Mouse (Mus musculus) midbrain, embryonic 14.5 days (tissue): Measurements from ENCODE around the gene Pabpc4. TPM values are rescaled to one million over a fixed set of nuclear protein-coding genes. Genes with fewer than 3 reads are reported as not detected.

Source experiments
- ATAC-seq: fragments of 200-750 bp; cut with Nextera tagmentation; 2 replicates; pipeline ENCODE4 v1.8.0; 2017; ENCODE audit warnings: moderate number of reproducible peaks, moderate library complexity; ENCODE audit not compliant: low FRiP score, low TSS enrichment
- DNase-seq: peaks from one replicate; pipeline ENCODE4 v3.0.0-alpha.2; 2015
- H3K27ac ChIP-seq: fragments of 300-500 bp; sonication (generic); replicated peaks from 2 replicates; pipeline ENCODE4 v1.5.1; 2014; ENCODE audit warnings: mild to moderate bottlenecking, low read depth, low read length, moderate library complexity
- H3K27me3 ChIP-seq: fragments of 300-500 bp; sonication (generic); 2 replicates; pipeline ENCODE4 v1.6.1; 2014; ENCODE audit warnings: low read length, control low read depth, mixed read lengths; ENCODE audit not compliant: control insufficient read depth, insufficient read depth
- H3K36me3 ChIP-seq: fragments of 300-500 bp; sonication (generic); 2 replicates; pipeline ENCODE4 v1.6.1; 2014; ENCODE audit warnings: low read length, control low read depth; ENCODE audit not compliant: control insufficient read depth, insufficient read depth
- H3K4me1 ChIP-seq: fragments of 300-500 bp; sonication (generic); 2 replicates; pipeline ENCODE4 v1.6.1; 2014; ENCODE audit warnings: mild to moderate bottlenecking, antibody characterized with exemption, low read length, control low read depth; ENCODE audit not compliant: control insufficient read depth, insufficient read depth
- H3K4me2 ChIP-seq: fragments of 300-500 bp; sonication (generic); 2 replicates; pipeline ENCODE4 v1.6.1; 2014; ENCODE audit warnings: mild to moderate bottlenecking, low read length, moderate library complexity
- H3K4me3 ChIP-seq: fragments of 300-500 bp; sonication (generic); replicated peaks from 2 replicates; pipeline ENCODE4 v1.5.1; 2014; ENCODE audit warnings: low read depth, low read length
- H3K9ac ChIP-seq: fragments of 300-500 bp; sonication (generic); replicated peaks from 2 replicates; pipeline ENCODE4 v1.6.1; 2014; ENCODE audit warnings: mild to moderate bottlenecking, low read length, moderate library complexity
- H3K9me3 ChIP-seq: fragments of 300-500 bp; sonication (generic); 2 replicates; pipeline ENCODE4 v1.6.1; 2016; ENCODE audit warnings: low read length, control low read depth, mixed read lengths; ENCODE audit not compliant: control insufficient read depth
- WGBS: fragments of 180-500 bp; shearing (Covaris S2); extraction: QIAGEN DNeasy Blood & Tissue Kit; methylation state at CpG from one replicate; pipeline ENCODE4 v1.1.7; 2014; 5-methylcytosine and 5-hydroxymethylcytosine counted together
- polyA plus RNA-seq: library from polyadenylated mRNA; unstranded; fragments of >200 nt; fragmentation: Nextera tagmentation; extraction: Ambion mirVana; gene quantifications from 2 replicates; pipeline ENCODE4 v1.2.1, GENCODE M21; 2014

Pabpc4 gene
- polyA plus RNA-seq = 31.3 and 33.6 TPM in 2 replicates

DNA sequence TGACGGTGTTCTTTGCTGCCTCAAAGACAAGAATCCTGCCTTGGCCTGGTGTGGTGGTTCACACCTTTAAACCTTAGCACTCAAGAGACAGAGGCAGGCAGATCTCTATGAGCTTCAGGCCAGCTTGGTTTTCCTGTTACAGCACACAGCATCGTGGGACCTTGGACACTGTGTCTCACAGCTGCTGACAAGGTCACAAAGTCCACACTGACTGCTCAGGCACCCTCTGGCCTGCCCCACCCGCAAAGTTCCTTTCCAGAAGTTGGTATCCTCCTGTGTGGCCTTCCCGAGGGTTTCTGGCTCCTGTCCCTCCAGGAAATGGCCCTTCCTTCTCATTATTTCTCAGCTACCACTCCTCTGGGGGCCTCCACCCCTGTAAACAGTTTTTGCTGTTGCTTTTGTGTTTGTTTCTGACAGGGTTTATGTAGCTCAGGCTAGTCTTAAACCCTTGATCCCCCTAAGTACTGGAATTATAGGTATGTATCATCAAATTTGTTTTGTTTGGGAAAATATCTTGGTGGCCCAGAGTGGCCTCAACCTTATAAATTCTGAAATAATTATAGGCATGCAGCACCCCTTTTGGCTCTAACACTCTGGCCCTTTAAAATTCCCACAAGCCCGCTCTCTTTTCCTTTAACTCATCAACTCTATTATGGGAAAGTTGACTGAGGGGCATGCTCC lies at the start of gene Pabpc4:
Gene Pabpc4, plus strand, starts transcription at position 631 of the 681 bp plus-strand sequence.
- no peak within 1 kb of the TSS for H3K27ac ChIP-seq
- no peaks in the 10 kb centered on the region for H3K27me3 ChIP-seq
- no peak within 1 kb of the TSS for H3K9ac ChIP-seq
- DNase-seq (no peak), ATAC-seq (no peak)
- no peaks in the 10 kb centered on the region for H3K9me3 ChIP-seq
- no peak within 1 kb of the TSS for H3K4me3 ChIP-seq
- H3K4me2 ChIP-seq = no peak within 1 kb of the TSS
- WGBS = 83% methylated on average over 5 of the region's 5 CpGs
- no peaks in the 10 kb centered on the region for H3K36me3 ChIP-seq
- no peaks in the 10 kb centered on the region for H3K4me1 ChIP-seq

DNA sequence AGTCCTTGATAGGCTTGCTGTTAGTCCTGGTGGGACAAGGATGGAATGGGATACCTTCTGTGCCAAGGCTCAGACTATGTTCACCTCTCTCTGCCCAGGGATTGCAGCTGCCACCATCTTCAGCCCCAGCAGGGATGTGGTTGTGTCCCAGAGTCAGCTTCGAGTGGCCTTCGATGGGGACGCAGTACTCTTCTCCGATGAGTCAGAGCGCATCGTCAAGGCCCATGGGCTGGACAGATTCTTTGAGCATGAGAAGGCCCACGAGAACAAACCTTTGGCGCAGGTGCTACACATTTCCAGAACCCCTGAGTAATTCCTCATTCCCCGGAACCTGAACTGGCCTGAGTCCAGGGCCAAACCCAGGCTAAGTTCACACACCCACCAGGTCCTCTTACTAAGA lies 48.2 kb upstream of the Pabpc4 start:
- Histone ChIP-seq H3K27ac (no peak overlapping the region), H3K27me3 (no peaks in the 10 kb centered on the region), H3K4me2 (no peak overlapping the region), H3K4me3 (no peak overlapping the region), H3K36me3 (no peaks in the 10 kb centered on the region), H3K9ac (no peak overlapping the region), H3K9me3 (no peaks in the 10 kb centered on the region), H3K4me1 (0 out of 2 replicates have a peak, but pooled peaks cover 8% of the 10 kb centered on the region)
- ATAC-seq = no peak
- 95% methylated on average over 9 of the region's 9 CpGs for WGBS
- DNase-seq = no peak

DNA sequence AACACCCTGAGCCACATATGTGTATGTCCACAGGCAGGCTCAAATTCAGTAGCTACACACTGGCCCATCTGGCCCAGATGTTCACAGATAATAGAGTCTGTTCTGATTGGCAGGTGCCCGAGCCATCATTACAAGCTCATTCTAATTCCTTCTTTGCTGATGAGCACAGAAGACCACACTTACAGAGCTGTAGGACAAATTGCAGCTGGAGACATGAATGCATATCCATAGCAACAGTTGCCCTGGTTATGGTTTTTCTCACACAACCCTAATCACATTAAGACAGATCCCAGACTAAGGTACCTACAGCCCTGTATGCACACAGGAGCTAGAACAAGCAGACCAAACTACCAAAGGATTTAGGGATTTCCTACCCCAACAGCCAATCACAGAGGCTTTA lies 46.8 kb upstream of the Pabpc4 start:
- Histone ChIP-seq H3K9me3 (no peaks in the 10 kb centered on the region), H3K4me3 (no peak overlapping the region), H3K27ac (no peak overlapping the region), H3K36me3 (no peaks in the 10 kb centered on the region), H3K4me1 (0 out of 2 replicates have a peak, but pooled peaks cover 8% of the 10 kb centered on the region), H3K4me2 (no peak overlapping the region), H3K9ac (no peak overlapping the region), H3K27me3 (no peaks in the 10 kb centered on the region)
- DNase-seq (peak; percentile 40), ATAC-seq (no peak)
- 35% methylated on average over 1 of the region's 1 CpGs for WGBS

DNA sequence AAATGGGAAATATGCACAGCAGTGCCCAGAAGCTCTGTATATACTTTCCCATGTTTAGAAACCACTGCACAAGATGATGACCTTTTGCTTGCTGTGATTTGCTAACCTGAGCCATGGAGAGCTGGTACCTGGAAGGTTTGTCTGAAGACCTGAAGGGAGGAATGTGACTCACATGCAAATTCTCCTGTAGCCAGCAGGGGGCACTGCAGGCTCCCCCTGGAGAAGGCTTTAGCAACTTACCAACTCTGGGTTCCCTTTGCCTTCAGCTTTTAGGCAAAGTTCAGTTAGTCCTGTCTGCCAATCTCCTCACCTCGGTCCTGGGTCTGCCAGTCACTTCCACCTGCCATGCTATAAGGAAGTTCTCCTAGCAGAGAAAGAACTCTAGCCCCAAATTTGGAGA lies 45.4 kb upstream of the Pabpc4 start:
- Histone ChIP-seq H3K27me3 (no peaks in the 10 kb centered on the region), H3K27ac (no peak overlapping the region), H3K4me2 (no peak overlapping the region), H3K36me3 (no peaks in the 10 kb centered on the region), H3K9ac (no peak overlapping the region), H3K9me3 (no peaks in the 10 kb centered on the region), H3K4me1 (0 out of 2 replicates have a peak, but pooled peaks cover 8% of the 10 kb centered on the region), H3K4me3 (no peak overlapping the region)
- DNase-seq = peak; percentile 67
- WGBS = 31% methylated on average over 1 of the region's 1 CpGs
- ATAC-seq = no peak

DNA sequence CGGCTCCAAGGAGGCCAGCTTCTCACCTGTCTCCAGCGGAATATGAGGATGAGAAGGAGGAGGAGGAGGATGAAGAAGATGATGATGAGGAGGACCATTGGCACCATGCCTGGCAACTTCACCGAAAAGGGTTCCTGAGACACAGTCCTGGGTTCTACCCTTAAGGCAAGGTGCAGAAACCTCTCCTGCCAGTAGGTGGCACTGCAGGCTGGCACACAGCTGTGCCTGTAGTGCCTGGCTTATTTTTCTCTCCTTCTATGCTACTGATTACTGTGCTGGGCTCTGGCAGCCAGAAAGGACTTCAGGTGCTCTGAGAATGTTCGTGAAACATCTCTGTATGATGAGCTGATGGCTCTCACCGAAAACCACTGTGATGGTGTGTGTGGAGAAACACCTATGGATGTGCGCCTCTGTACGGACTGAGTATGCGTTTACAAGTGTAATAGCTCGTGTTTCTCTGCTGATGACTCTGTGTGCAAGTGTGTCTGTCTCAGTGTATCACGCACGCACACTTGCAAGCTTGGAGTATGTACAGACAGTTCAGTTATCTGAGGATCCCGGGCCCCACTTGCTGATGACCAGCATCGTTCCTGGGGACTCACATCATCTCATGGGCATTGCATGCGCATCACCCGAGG lies 42.3 kb upstream of the Pabpc4 start:
- 76% methylated on average over 15 of the region's 15 CpGs for WGBS
- ATAC-seq = peak; percentile 58; the same call in 1 of the 2 replicates

DNA sequence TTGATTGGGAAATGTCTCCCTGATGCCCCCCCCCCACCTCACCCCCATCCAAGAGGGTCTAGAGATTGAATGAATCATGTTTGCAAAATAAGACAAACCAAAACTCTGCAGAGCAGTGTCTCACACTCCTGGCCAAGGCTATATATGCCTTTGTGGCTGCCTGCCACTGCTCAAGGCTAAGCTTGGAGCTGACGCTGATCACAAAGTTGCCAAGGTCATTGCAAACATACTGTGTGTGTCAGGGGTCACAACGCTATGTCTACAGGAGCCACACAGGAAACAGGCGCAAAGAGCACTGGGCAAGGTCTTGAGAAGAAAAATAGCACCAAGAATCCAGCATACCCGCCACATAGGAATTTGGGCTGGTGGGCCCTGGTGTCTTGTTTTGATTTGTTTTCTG lies 41.5 kb upstream of the Pabpc4 start:
- DNase-seq = no peak
- Histone ChIP-seq H3K4me1 (0 out of 2 replicates have a peak, but pooled peaks cover under 1% of the 10 kb centered on the region), H3K27me3 (no peaks in the 10 kb centered on the region), H3K9me3 (no peaks in the 10 kb centered on the region), H3K27ac (no peak overlapping the region), H3K4me3 (no peak overlapping the region), H3K9ac (no peak overlapping the region), H3K4me2 (no peak overlapping the region), H3K36me3 (no peaks in the 10 kb centered on the region)
- ATAC-seq = no peak
- WGBS = 87% methylated on average over 4 of the region's 4 CpGs

More for the DNA sequence above, 42.3 kb upstream of the Pabpc4 start:
- Histone ChIP-seq H3K4me3 (no peak overlapping the region), H3K4me1 (0 out of 2 replicates have a peak, but pooled peaks cover 8% of the 10 kb centered on the region), H3K9me3 (no peaks in the 10 kb centered on the region), H3K27ac (no peak overlapping the region), H3K27me3 (no peaks in the 10 kb centered on the region), H3K9ac (no peak overlapping the region), H3K36me3 (no peaks in the 10 kb centered on the region), H3K4me2 (no peak overlapping the region)
- peak; percentile 88 for DNase-seq

DNA sequence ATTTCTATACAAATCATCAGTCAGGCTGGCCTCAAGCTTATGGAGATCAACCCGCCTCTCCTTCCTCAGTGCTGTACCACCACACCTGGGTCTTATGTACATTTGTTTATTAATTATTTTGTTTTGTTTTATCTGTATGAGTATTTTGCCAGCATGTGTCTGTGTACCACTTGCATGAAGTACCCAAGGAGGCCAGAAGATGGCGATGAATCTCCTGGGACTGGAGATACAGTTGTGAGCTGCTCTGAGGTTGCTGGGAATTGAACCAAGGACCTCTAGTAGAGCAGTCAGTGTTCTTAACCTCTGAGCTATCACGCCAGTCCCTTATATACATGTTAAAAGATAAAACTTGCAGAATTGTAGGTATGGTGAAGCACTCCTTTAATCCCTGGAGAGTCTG lies 38.8 kb upstream of the Pabpc4 start:
- no peaks in the 10 kb centered on the region for H3K4me1 ChIP-seq
- ATAC-seq (no peak), DNase-seq (no peak)
- no peak overlapping the region for H3K9ac ChIP-seq
- no peak overlapping the region for H3K4me2 ChIP-seq
- no peaks in the 10 kb centered on the region for H3K36me3 ChIP-seq
- no peaks in the 10 kb centered on the region for H3K9me3 ChIP-seq
- 46% methylated on average over 3 of the region's 3 CpGs for WGBS
- H3K4me3 ChIP-seq = no peak overlapping the region
- H3K27ac ChIP-seq = no peak overlapping the region
- no peaks in the 10 kb centered on the region for H3K27me3 ChIP-seq

DNA sequence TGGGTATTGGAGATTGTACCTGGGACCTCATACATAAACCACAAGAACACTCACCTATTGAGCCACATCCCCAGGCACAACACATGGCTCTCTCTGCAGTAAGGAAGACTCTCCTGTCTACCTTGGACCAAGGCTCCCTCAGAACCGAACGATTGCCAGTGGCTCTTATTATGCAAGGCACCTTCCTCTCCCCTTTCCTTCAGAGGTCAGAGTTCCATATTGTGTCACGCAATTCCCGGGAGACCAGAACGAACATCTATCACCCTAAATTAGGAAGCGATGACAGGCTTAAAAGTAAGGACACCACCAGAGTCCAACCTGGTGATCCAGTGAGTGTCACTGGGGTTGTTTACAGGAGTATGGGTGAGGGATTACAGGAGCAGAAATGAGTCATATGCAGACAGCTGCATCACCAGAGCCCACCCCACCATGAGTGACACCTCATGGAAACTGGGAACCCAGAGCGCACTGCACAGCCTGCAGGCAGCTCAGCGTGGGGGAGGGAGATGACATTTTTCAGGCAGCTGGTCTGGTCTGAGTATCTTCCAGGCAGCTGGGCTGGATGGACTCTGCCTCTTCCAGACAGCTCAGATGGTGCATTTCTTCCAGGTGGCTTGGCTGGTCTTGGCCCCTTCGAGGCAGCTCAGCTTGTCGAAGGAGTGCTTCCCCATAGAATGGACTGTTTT lies 36.3 kb upstream of the Pabpc4 start:
- H3K9ac ChIP-seq = no peak overlapping the region
- no peaks in the 10 kb centered on the region for H3K9me3 ChIP-seq
- no peak overlapping the region for H3K4me3 ChIP-seq
- H3K27ac ChIP-seq = no peak overlapping the region
- ATAC-seq (no peak), DNase-seq (no peak)
- no peaks in the 10 kb centered on the region for H3K4me1 ChIP-seq
- no peak overlapping the region for H3K4me2 ChIP-seq
- H3K27me3 ChIP-seq = no peaks in the 10 kb centered on the region
- H3K36me3 ChIP-seq = no peaks in the 10 kb centered on the region
- WGBS = 82% methylated on average over 10 of the region's 10 CpGs
